Mouse (Mus musculus) brain, embryonic 14.5 days (tissue): Measurements from ENCODE around the gene Pde6b.

Experiments
- CTCF ChIP-seq: fragments of 200-500 bp; IDR thresholded peaks from 2 replicates; pipeline ENCODE4 v1.5.1; 2012; ENCODE audit warnings: inconsistent platforms, mild to moderate bottlenecking, moderate library complexity, borderline replicate concordance; ENCODE audit not compliant: insufficient read depth, insufficient read length; ENCODE audit errors: extremely low read depth
- POLR2A ChIP-seq: fragments of 200-500 bp; IDR thresholded peaks from 2 replicates; pipeline ENCODE4 v1.6.1; 2012; ENCODE audit warnings: mild to moderate bottlenecking, inconsistent platforms, borderline replicate concordance; ENCODE audit not compliant: poor library complexity, insufficient read depth, insufficient read length, severe bottlenecking; ENCODE audit errors: extremely low read depth

DNA sequence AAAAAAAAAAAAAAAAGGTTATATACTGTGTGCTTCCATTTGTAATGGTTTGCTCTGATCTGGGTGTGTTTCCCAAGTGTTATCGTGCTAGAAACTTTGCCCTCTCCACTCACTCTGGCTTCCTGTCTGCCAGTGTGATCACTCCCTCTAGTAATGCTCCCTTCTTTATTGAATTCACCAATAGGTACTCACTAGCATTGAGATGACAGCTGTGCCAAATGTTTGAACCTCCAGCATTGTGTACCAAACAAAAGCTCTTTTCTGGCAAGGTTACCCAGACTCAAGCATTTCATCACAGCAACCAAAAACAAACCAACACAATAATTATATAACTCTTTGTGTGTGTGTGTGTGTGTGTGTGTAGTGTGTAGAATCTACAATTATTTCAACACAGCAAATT, 63.4 kb downstream of the Pde6b start:
- TF ChIP-seq CTCF: no peak
- TF ChIP-seq POLR2A: no peak
